Mouse (Mus musculus): ENCODE measurements at regions not wholly inside any gene's neighbourhood (a gene's known extent, or its start where the extent isn't known, plus 50 kb on each side); places are given as distances from the start of the nearest gene placed in this dataset.

DNA sequence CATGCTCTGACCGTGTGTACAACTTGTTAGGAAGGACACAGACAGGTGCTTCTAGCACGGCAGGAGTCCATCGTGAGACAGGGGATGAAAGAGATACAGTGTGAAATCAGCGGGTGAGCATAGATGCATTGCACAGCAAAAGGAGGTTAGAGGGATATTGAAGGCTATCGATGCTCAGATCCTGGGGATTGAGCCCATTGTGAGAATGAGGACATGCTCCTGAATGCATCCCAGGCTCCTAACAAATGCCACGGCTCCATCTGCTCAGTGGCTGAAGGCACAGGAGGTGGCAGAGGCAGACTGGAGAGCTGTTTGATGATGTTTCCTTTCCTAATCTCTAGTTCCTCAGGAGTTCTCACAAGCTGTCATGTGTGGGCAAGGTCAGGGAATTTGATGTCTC lies 114.1 kb upstream of the Btg1 start:
- no peak for ATAC-seq

DNA sequence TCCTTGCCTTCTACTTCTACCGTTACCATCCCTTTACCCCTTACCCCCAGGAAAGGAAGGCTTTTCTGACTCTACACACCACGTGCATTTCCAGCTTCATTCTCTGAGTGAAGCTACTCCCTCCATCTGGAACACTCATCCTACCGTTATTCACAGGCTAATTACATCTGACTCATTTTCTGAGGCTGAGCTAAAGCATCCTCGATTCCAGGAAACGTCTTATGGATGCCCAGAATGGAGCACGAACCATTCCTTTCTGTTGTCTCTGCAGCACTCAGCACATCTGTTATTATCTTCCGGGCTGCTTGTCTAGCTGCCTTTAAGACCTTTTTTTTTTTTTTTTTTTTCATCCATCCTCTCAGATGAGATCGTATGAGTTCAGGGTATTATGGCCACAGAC lies 112.5 kb upstream of the Btg1 start:
- no peak for ATAC-seq

DNA sequence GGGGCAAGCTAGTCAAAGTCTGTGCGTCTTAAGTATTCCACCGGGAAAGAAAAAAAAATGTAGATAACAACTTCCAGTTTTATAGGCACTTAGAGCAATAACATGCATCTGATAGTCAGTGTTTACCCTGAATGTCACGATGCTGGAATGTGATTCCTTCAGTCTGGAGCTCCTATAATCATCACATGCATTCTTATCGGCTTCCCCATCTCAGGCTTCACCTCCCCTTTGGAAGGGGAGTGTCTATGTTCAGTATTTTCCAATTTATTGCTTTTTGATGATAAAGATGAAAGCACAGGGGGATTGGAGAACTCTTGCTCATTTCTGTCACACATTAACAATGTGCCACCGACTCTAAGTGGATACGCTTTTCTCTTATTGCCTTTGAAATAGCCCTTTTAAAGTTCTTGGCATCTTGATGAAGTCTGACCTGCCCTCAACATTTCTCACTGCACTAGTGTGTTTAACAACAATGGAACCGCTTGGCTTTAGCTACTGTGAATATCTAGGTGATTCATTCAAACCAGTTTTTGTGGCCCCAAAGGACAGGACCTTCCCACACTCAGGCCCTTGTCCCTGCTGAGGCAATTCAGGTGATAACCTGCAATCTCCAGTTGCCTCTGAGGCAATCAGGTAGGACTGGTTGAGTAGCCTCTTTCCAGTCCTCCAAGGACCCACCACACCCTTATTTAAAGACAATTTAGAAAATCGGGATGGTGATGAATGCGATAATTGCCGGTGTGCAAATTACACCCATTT lies 101.5 kb upstream of the Btg1 start:
- ATAC-seq, result no peak

DNA sequence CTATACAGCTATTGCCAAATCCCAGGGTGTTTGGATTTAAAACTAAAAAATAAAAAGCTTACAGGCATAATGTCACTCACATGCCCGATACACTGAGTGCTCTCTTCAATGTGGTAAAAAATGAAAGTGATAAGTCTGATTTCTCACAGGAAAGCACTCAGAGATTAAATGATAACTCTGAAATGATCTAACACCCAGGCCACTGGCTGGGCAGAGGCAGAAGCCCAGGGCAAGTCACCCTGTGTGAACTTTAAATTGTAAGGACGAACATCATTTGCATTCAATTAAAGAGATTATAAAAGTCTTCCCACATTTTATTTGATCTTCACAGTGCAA lies 100.9 kb upstream of the Btg1 start:
- peak; percentile 82 for ATAC-seq

DNA sequence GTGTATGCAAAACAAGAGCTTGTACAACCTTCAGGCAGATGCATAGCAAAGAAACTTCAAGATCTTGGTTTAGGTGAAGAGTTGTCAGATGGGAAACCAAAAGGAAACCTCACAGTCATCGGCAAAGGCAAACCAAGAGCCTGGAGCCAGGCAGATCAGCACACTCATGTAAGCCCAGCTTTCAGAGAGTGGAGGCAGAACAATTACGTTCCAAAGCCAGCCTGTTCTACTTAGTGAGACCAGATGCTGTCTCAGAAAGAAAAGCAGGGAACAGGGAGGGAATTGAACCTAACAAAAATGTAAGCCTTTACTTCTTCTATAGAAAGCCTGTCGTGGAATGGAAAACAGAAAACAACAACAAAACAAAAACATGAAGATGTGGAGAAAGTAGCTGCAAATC lies 97.4 kb upstream of the Btg1 start:
- ATAC-seq, result no peak

DNA sequence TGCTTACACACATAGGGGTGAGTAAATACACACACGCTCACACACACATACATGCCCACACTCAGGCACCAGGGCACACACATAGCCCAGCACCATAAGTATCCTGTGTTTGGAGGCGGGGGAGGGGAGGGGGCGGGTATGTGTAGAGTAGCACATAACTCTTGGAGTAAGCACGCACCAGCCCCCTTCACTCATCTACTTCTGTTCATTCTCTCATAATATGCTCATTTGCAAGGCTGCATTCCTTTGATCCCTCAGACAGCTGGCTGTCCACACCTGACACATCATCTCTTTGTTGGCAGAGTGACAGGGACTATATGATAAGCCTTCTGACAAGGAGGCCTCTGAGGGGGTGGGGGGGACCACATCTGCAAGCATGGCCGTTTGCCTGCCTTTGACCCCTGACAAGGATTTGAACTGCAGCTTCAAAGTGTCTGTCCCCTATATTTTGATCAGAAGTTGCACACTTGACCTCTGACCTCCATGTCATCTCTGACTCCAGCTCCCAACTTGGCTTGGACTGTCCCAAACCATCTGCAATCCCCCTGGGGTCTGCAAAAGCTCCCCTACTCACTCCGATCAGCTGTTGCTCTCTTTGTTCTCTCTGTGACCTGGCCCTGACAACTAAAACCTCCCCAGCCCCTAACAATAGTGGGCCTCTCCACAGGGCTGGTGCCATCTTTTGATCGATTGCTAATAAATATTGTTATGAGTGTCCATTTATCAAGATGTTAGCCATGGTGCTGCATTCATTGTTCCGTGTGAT lies 95.6 kb upstream of the Btg1 start:
- ATAC-seq, result no peak

DNA sequence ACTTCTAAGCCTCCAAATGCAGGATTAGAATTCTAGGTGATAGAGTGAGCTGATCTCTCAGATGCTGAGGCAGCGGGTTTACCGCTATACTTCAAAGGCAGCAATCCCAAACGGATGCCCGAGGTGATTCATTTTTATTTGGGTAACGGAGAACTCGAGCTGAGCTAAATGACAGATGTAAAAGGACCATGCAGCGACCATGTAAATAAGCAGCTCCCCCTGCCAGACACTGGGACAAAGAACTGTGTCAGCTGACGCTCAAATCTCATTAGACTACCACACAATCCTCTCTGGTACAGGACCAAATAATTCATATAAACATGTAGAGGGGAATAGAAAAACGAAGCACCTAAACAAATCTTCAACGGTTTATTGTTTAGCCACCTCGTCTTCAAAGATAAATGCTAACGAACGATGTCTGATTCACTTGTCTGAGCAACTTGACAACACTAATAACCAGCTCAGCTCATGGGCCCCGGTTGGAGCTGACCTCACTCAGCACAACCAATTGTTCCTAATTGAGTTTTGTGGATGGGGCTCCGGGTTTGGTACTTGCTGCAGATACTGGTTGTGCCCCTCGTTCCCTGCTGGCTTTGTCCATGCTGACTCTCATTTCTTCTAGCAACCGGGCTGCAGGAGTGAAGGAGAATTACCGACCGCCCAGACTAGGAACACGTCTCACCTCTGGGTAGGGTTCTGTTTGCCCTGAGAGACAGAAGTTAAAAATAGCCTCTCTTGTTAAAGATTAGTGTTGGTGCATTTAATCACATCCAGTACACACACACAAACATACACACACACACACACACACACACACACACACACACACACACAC lies 92.6 kb upstream of the Btg1 start:
- no peak for ATAC-seq

DNA sequence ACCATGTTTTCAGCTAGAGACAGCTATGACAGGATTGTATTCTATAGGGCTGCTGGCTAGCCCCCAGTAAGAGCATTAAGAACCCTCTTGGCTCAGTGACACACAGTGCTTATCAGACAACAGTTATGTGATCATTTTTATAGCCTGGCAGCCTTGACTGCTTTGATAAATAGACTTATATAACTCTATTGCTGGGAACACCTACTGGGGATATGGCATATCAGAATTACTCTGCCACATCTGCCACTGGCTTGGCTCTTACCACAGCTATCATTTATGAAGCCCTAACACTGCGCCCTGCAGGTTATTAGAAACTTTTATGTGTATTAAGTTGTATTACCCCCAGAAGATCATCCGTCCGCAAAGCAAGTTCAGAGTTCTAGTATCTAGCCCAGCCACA lies 88.9 kb upstream of the Btg1 start:
- ATAC-seq, result no peak

DNA sequence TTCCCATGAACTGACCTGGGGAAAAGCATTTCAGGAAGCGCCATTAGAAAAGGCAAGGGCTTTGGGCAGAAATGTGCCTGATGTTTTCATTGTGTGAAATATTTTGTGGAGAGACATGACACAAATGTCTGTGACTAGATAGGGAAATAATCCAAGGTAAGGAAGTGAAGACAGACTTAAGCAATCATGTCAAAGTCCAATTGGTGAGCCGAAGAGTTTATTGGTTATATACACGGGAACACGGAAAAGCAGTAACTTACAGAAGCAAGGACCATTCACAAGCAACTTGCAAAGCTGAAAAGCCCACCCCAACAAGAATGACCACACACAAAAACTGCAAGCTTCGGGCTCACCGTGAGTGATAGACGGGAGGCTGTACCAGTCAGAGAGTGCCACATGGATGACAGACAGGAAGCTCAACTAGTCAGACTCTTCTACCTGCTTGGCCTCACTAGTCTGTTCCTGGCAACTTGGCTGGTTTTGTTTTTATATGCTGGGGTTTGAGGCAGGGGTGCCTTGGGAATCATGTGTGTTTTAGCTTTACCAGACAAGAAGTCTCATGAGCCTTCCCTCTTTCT lies 82.2 kb upstream of the Btg1 start:
- no peak for ATAC-seq

DNA sequence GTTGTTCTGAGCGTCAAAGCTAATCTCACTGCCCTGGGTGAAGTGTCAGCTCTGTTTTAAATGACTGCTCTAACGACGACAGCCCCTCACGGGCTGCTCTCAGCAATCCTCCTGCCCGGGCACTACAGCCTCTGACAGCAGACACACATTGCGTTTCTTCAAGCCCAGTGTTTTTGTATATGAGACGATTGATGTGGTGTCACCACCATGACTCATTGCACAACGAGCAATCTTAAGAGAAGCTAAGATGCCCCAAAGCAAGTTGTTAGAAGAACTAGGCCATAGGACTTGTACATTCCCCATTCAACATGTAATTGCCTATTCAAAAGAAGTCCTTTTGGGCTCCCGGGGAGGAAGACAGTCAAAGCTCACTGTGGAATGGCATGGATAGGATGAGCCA lies 81.3 kb upstream of the Btg1 start:
- peak; percentile 92 for ATAC-seq

DNA sequence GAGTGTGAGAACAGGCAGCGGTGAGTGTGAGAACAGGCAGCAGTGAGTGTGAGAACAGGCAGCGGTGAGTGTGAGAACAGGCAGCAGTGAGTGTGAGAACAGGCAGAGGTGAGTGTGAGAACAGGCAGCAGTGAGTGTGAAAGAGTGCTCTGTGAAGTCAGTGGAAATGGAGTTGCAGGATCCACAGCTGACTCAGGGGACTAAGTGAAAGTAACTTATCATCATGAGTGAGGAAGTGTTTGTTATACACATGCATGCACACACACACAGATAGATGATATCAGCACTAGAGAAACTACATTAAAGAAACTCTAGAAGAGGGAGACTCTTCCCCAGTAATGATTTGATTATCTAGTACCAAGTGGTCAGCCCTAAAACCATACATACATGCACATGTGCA lies 76.0 kb upstream of the Btg1 start:
- peak; percentile 60 for ATAC-seq

DNA sequence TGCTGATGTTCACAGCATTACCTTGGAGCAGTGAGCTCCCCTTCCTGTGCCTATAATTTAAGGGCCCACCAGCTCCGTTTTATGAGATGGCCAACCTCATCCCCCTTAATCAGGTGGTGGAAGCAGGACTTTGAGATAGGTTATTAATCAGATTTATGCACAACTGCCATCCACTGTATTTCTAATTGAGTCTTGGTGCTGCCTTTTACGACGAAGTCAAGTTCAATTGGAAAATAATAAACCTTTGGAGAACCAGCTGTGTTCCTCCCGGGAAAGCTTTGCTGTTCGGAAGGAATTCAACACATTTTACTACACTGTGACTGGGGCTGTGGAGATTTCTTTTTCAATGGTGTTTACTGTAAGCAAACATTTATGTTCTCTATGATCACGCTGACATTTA lies 71.5 kb upstream of the Btg1 start:
- ATAC-seq, result no peak

DNA sequence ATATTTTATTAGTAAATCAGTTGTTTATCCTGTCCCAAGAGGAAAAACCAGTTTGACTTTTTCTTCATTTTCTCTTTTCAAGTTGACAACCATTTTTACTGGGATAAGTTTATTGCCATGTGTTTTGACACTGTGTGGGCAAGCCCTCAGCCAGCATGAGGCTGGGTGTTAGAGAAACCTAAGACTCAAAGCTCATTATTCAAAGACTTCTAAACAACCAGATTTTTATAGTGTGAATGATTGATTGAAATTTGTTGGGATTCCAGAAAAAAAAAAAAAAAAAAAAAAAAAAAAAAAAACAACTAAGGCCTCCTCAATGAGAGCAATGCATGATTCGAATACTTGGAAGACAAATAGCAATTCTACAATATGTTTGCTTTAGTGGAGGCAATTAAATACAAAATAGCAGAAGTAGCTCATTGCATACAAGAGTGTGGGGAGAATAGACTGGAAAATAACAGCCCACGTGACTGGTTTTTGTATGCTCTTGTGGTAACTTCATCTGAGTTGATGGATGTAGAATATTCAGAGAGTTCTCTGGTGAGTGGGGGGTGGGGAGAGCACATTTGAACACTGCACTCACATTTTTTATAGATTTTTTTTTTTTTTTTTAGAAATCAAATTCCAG lies 70.9 kb upstream of the Btg1 start:
- ATAC-seq, result no peak

DNA sequence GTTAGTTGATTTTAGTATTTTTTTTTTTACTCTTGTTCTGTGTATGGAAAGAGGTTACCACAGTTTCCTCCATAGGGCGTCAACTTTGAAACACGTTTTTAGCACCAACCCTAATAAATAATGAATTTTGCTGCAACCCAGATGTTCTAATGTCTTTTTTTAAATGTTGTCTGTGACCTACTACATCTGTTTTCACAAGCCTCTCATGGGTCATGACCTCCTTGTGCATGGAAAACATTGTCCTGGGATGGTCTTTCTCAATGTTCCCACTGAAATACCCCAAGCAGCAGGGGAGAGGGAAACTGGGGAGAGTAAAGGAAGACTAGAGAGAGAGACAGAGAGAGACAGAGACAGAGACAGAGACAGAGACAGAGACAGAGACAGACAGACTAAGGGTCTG lies 67.2 kb upstream of the Btg1 start:
- ATAC-seq, result no peak

DNA sequence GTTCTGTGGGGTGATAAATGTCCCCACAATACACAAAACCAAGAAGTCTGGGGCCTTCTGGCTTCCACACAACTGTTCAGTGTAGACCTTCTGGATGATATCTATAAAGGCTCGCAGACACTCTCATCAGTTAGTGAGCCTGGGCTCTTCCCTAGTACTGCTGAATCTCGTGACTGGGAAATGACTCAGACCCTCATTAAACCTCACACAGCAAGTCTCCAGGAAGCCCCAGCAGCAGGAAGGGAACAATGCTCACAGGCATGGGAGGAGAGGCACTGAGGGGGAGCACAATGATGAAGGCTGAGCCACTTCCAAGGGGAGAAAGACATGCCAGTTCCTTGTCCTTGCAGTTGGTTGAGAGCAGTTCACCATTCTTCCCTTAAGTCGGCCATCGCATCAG lies 66.5 kb upstream of the Btg1 start:
- ATAC-seq, result no peak

DNA sequence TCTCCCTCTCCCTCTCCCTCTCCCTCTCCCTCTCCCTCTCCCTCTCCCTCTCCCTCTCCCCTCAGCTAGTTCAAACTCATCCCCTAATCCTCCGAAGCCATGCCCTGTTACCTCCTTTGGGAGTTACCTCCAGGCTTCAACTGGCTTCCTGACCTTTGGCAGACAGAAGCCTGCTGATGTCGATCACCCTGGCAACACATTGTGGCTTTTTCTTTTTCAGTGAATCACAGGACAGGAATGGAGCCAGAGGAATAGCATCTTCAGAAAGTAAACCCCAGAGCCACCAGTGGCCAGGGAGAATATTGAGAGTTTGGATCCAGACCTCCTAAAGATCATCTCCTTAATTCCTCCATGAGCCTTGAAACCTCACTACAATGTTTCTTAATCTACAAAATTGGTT lies 59.5 kb upstream of the Btg1 start:
- no peak for ATAC-seq

DNA sequence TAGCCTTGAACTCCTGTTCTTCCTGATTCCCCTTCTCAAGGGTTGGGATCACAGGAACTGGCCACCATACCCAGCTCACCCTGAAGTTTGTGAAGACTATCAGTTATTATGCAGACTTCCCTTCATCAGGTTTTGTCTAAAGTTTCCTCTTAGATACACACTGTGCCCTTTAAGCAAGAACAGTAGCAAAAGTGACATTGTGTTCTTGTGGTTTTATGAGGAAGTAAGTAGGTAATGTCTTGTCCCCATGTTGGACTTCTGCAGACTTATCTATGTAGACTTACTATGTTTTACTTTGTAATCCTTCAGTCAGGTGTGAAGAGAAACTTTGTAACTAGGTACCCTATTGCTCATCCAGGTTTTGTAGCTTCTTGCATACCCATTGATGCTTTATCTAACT lies 51.5 kb upstream of the Btg1 start:
- ATAC-seq, result peak; percentile 42
